Mouse (Mus musculus) 3T3-L1 (cell line): ENCODE results near the gene Sipa1.
"Not testable (repeated sequence)": the region's sequence is repeated elsewhere in the genome, so short reads cannot be mapped to it uniquely, and the experiment has no call there.

Experiments
- DNase-seq: peaks from one replicate; pipeline ENCODE4 v3.0.0-alpha.2; 2015; ENCODE audit warnings: low read depth, low spot score

Sipa1 gene

GRCm38 (mm10) chr19:5686954-5687353, 23.4 kb upstream of the Sipa1 start:
- DNase-seq: not testable (repeated sequence)

GRCm38 (mm10) chr19:5686437-5686836, 22.9 kb upstream of the Sipa1 start:
- no peak for DNase-seq

GRCm38 (mm10) chr19:5685861-5686260, 22.4 kb upstream of the Sipa1 start:
- no peak for DNase-seq

GRCm38 (mm10) chr19:5685431-5685830, 21.9 kb upstream of the Sipa1 start:
- DNase-seq: no peak

GRCm38 (mm10) chr19:5684985-5685384, 21.5 kb upstream of the Sipa1 start:
- DNase-seq: no peak

- DNase-seq: no peak
These were observed 20.7 kb upstream of the Sipa1 start for GRCm38 (mm10) chr19:5684236-5684635.

- DNase-seq: no peak
These were observed 16.9 kb upstream of the Sipa1 start for GRCm38 (mm10) chr19:5680432-5680831.

- no peak for DNase-seq
These were observed 4.9 kb upstream of the Sipa1 start for GRCm38 (mm10) chr19:5668372-5668771.

GRCm38 (mm10) chr19:5666386-5666785, 2.9 kb upstream of the Sipa1 start:
- DNase-seq: no peak

GRCm38 (mm10) chr19:5665465-5665864, 2.0 kb upstream of the Sipa1 start:
- no peak for DNase-seq

GRCm38 (mm10) chr19:5664669-5665257, 1.3 kb upstream of the Sipa1 start:
- DNase-seq: no peak

- DNase-seq: no peak
These were observed 1.2 kb downstream of the Sipa1 start for GRCm38 (mm10) chr19:5662310-5662709.

GRCm38 (mm10) chr19:5660942-5661751, 2.4 kb downstream of the Sipa1 start:
- DNase-seq: no peak

- DNase-seq: no peak
These were observed 8.7 kb downstream of the Sipa1 start for GRCm38 (mm10) chr19:5654720-5655298.

GRCm38 (mm10) chr19:5653969-5654719, 9.4 kb downstream of the Sipa1 start:
- no peak for DNase-seq

GRCm38 (mm10) chr19:5652570-5652969, 10.9 kb downstream of the Sipa1 start:
- DNase-seq: no peak

- DNase-seq: no peak
These were observed 11.8 kb downstream of the Sipa1 start for GRCm38 (mm10) chr19:5651502-5652274.

GRCm38 (mm10) chr19:5649298-5649741, 14.2 kb downstream of the Sipa1 start:
- no peak for DNase-seq

GRCm38 (mm10) chr19:5648401-5649297, 14.9 kb downstream of the Sipa1 start:
- peak; percentile 79 for DNase-seq

- DNase-seq: no peak
These were observed 15.7 kb downstream of the Sipa1 start for GRCm38 (mm10) chr19:5647791-5648190.
